Mouse (Mus musculus): ENCODE results near the gene Insr.

- TF ChIP-seq POLR2A (IDR thresholded peaks at IDR 0.05; ENCODE audit: control insufficient read depth in 1 of 2, insufficient read depth in 1 of 2, low read depth in 1 of 2, low read length in 2 of 2, poor library complexity in 1 of 2) (no peak), ZNF384 (IDR thresholded peaks at IDR 0.05; ENCODE audit: low read depth, low read length) (peak; percentile 38; the same call in 1 of the 2 replicates), CTCF (IDR thresholded peaks at IDR 0.05 in 2 of 3, conservative IDR thresholded peaks at IDR 0.05 in 1 of 3; ENCODE audit: control insufficient read depth in 1 of 3, insufficient read depth in 1 of 3, low read depth in 2 of 3, low read length in 3 of 3, poor library complexity in 1 of 3, severe bottlenecking in 1 of 3) (no peak), EP300 (IDR thresholded peaks at IDR 0.05; ENCODE audit: low read depth in 1 of 2, low read length in 2 of 2) (no peak), ELF1 (IDR thresholded peaks at IDR 0.05; ENCODE audit: low read depth, low read length) (no peak), SMC3 (IDR thresholded peaks at IDR 0.05; ENCODE audit: low read depth, low read length) (no peak), USF2 (IDR thresholded peaks at IDR 0.05; ENCODE audit: borderline replicate concordance in 1 of 2, insufficient read depth in 1 of 2, low read depth in 1 of 2, low read length in 2 of 2) (no peak)
Measured at GRCm38 (mm10) chr8:3240725-3241124, 38.7 kb downstream of the Insr start.
